Mouse (Mus musculus) neural tube, embryonic 13.5 days (tissue): Measurements from ENCODE around the gene Pde2a. TPM values are rescaled to one million over a fixed set of nuclear protein-coding genes. Genes with fewer than 3 reads are reported as not detected.

ENCODE experiments used
- ATAC-seq: fragments of 200-750 bp; cut with Nextera tagmentation; 2 replicates; pipeline ENCODE4 v1.8.0; 2017; ENCODE audit warnings: low read depth, mild to moderate bottlenecking, moderate TSS enrichment, moderate library complexity
- H3K27ac ChIP-seq: fragments of 300-500 bp; sonication (generic); replicated peaks from 2 replicates; pipeline ENCODE4 v1.5.1; 2015; ENCODE audit warnings: moderate library complexity, mild to moderate bottlenecking, inconsistent platforms
- H3K27me3 ChIP-seq: fragments of 300-500 bp; sonication (generic); 2 replicates; pipeline ENCODE4 v1.6.1; 2015; ENCODE audit warnings: mild to moderate bottlenecking, inconsistent platforms
- H3K36me3 ChIP-seq: fragments of 300-500 bp; sonication (generic); 2 replicates; pipeline ENCODE4 v1.6.1; 2015; ENCODE audit warnings: mild to moderate bottlenecking, inconsistent platforms
- H3K4me1 ChIP-seq: fragments of 300-500 bp; sonication (generic); replicated peaks from 2 replicates; pipeline ENCODE4 v1.6.1; 2015; ENCODE audit warnings: inconsistent platforms
- H3K4me2 ChIP-seq: fragments of 300-500 bp; sonication (generic); 2 replicates; pipeline ENCODE4 v1.6.1; 2015; ENCODE audit warnings: inconsistent platforms, mild to moderate bottlenecking, moderate library complexity
- H3K4me3 ChIP-seq: fragments of 300-500 bp; sonication (generic); 2 replicates; pipeline ENCODE4 v1.5.1; 2015; ENCODE audit warnings: mild to moderate bottlenecking, inconsistent platforms
- H3K9ac ChIP-seq: fragments of 300-500 bp; sonication (generic); 2 replicates; pipeline ENCODE4 v1.6.1; 2015; ENCODE audit warnings: moderate library complexity, mild to moderate bottlenecking, inconsistent platforms
- H3K9me3 ChIP-seq: fragments of 300-500 bp; sonication (generic); 2 replicates; pipeline ENCODE4 v1.6.1; 2016; ENCODE audit warnings: inconsistent platforms
- WGBS: fragments of 180-500 bp; shearing (Covaris S2); methylation state at CpG from one replicate; pipeline ENCODE4 v1.1.7; 2015; 5-methylcytosine and 5-hydroxymethylcytosine counted together
- polyA plus RNA-seq: library from polyadenylated mRNA; unstranded; fragments of >200 nt; fragmentation: Nextera tagmentation; extraction: Ambion mirVana; gene quantifications from 2 replicates; pipeline ENCODE4 v1.2.1, GENCODE M21; 2015

Pde2a gene
- polyA plus RNA-seq, 1 experiment from 2014 or later, result 43.6 TPM

DNA sequence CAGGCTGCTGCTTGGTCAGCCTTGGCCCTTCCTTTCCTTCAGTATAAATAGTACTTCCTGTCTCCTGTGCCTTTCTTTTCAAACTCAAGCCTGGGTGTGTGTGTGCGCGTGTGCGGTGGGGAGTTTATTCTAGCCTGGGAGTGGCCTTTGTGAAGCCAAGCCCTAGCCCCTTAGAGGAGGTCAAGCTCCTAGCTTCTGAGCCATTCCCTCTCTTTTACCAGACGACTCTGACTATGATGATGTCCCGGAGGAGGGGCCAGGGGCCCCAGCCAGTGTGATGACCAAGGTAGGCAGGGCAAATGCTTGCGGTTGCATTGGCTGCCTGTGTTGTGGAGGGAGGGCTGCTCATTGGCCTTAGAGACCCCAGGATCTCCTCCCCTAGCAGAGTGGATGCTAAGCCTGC, 36.2 kb upstream of the Pde2a start:
- no peak overlapping the region for H3K4me2 ChIP-seq
- no peaks in the 10 kb centered on the region for H3K36me3 ChIP-seq
- H3K27ac ChIP-seq, result no peak overlapping the region
- H3K9ac ChIP-seq, result no peak overlapping the region
- ATAC-seq, result no peak
- 51% methylated on average over 6 of the region's 6 CpGs for WGBS
- H3K27me3 ChIP-seq, result no peaks in the 10 kb centered on the region
- no peaks in the 10 kb centered on the region for H3K4me1 ChIP-seq
- H3K4me3 ChIP-seq, result no peak overlapping the region
- no peaks in the 10 kb centered on the region for H3K9me3 ChIP-seq

DNA sequence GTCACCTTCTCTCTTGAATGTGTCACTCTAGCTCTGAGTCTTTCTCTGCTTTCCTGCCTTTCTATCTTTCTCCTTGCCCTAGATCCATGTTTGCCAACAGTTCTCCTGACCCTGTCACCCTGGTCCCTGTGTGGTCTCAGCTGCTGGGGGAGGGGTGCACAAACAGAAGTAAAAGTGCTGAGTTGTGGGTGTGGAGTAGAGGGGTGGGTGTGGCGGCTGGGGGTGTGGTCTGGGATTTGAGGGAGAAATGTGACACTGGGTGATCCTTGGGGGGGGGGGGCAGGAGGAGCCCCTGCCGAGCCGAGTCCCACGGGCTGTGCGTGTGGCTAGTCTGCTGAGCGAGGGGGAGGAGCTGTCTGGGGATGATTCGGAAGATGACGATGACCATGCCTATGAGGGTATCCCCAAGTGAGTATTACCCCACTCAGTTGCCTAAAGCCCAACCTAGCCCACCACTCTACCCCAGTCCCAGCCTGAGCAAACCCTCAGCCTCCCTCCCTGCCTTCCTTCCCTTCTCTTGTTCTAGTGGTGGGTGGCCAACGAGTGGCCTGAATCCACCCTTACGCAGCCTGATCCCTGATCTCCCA, 35.5 kb upstream of the Pde2a start:
- Histone ChIP-seq H3K4me3 (no peak overlapping the region), H3K9me3 (no peaks in the 10 kb centered on the region), H3K36me3 (no peaks in the 10 kb centered on the region), H3K27me3 (no peaks in the 10 kb centered on the region), H3K4me1 (0 out of 2 replicates have a peak, but pooled peaks cover 5% of the 10 kb centered on the region), H3K4me2 (no peak overlapping the region), H3K27ac (no peak overlapping the region), H3K9ac (no peak overlapping the region)
- WGBS, result 69% methylated on average over 10 of the region's 10 CpGs
- no peak for ATAC-seq

DNA sequence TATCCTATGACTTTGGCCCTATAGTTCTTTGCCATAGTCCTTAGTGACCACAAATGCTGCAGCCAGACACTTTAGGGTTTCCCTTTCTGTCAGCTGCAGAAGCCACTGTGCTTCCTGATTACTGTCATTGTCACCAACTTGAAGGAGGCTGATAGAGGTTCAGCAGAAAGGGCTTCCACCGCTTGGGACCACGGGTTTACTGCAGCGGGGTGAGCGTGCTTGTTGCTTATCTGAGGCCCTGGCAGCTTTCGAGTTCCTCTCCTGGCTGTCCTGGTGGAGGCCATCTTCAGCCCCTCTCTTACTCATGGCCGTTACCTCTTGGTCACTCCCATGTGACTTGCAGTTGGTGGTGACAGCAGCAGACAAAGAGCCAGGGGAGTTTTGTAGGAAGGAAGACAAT, 32.2 kb upstream of the Pde2a start:
- no peak overlapping the region for H3K4me2 ChIP-seq
- H3K27ac ChIP-seq, result no peak overlapping the region
- peaks cover 25% of the 10 kb centered on the region for H3K4me1 ChIP-seq
- ATAC-seq, result no peak
- H3K9ac ChIP-seq, result no peak overlapping the region
- no peak overlapping the region for H3K4me3 ChIP-seq
- H3K36me3 ChIP-seq, result no peaks in the 10 kb centered on the region
- no peaks in the 10 kb centered on the region for H3K27me3 ChIP-seq
- 92% methylated on average over 6 of the region's 6 CpGs for WGBS
- H3K9me3 ChIP-seq, result no peaks in the 10 kb centered on the region

DNA sequence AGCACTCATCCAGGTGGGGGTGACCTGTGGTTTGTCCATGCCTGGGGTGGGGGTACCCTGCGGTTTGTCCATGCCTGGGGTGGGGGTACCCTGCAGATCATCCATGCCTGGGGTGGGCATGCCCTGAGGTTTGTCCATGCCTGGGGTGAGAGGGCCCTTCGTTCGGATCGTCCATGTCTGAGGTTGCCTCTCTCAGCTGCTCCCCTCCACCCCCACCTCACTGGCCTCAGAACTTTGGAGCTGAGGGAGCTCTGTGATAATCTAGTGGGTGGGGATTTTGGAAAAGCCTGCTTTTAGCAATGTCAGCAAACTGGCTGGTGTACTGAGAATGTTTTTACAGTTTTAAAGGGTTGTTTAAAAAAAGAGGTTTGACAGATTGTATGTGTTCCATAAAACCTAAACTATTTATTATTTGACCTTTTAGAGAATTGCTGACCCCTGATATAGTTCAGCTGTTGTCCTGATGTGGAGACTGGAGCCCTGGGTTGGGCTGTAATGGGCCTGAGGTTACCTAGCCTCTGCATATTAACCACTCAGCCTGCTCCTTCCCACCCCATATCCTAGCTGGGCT, 29.5 kb upstream of the Pde2a start:
- 82% methylated on average over 4 of the region's 4 CpGs for WGBS
- H3K4me2 ChIP-seq, result no peak overlapping the region
- H3K9ac ChIP-seq, result no peak overlapping the region
- no peak overlapping the region for H3K27ac ChIP-seq
- no peak for ATAC-seq
- no peak overlapping the region for H3K4me3 ChIP-seq
- H3K36me3 ChIP-seq, result no peaks in the 10 kb centered on the region
- H3K27me3 ChIP-seq, result no peaks in the 10 kb centered on the region
- peaks cover 30% of the 10 kb centered on the region for H3K4me1 ChIP-seq
- no peaks in the 10 kb centered on the region for H3K9me3 ChIP-seq

DNA sequence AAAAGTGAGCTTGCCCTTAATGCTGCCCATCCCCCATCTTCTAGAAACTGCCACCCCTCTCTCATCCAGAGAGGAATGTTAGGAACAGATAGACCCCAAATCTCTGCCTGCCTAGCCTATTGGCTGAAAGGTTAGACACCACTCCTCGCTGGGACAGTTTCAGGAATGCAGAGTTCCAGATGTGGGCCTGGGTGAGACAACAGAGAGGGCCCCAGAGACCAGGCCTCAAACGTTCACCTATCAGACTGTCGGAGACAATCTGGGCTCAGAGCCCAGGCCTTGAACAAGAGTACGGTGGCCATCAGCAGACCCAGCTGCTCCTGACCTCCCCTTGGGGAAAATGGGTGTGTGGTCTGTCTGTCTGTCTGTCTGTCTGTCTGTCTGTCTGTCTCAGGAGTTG, 28.5 kb upstream of the Pde2a start:
- no peaks in the 10 kb centered on the region for H3K36me3 ChIP-seq
- 49% methylated on average over 4 of the region's 4 CpGs for WGBS
- no peak overlapping the region for H3K9ac ChIP-seq
- no peak overlapping the region for H3K4me3 ChIP-seq
- no peaks in the 10 kb centered on the region for H3K9me3 ChIP-seq
- H3K27me3 ChIP-seq, result no peaks in the 10 kb centered on the region
- no peak for ATAC-seq
- no peak overlapping the region for H3K4me2 ChIP-seq
- H3K4me1 ChIP-seq, result peaks cover 30% of the 10 kb centered on the region
- peak overlapping the region; percentile 73 for H3K27ac ChIP-seq

DNA sequence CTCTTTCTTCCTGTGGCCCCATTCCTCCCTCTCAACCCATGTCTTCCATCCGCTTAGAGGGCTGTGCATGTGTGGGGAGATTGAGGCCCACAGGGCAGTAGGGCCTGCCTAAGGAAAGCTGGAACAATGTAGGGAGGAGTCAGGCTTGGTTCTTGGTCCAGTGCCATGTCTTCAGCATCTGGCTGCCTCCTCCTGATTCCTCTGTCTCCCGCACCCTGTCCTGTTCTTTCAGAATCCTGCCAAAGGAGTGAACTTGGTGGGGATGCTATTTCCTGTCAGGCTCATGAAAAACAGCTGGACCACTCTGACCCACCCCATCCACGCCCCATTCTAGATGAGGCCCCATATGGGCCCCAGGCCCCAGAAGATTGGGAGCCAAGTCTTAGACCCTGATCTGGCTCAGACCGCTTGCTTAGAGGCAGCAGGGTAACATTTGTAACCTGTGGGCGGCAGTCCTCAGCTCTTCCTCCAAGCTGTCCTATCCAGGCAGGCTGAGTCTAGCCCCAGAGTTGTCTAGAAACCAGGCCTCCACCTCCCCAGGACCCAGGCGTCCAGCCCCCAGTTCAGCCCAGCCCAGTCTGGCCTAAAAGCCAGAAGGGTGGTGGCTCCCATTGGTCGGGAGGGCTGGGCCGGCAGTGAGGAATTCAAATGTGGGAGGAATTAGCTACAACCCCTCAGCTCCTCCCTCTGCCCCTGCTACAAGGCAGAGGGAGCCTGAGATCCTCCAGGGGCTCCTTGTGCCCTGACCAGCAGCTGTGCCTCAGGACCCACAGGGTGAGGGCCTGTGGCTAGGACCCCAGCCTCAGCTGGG, 27.6 kb upstream of the Pde2a start:
- H3K9me3 ChIP-seq, result no peaks in the 10 kb centered on the region
- 0 out of 2 replicates have a peak overlapping the region, but pooled peaks have one; percentile 17 for H3K4me2 ChIP-seq
- peak overlapping the region; percentile 73 for H3K27ac ChIP-seq
- H3K27me3 ChIP-seq, result no peaks in the 10 kb centered on the region
- WGBS, result 43% methylated on average over 8 of the region's 8 CpGs
- H3K36me3 ChIP-seq, result no peaks in the 10 kb centered on the region
- H3K4me3 ChIP-seq, result no peak overlapping the region
- no peak; the same call in 1 of the 2 replicates for ATAC-seq
- peaks cover 30% of the 10 kb centered on the region for H3K4me1 ChIP-seq
- H3K9ac ChIP-seq, result no peak overlapping the region

DNA sequence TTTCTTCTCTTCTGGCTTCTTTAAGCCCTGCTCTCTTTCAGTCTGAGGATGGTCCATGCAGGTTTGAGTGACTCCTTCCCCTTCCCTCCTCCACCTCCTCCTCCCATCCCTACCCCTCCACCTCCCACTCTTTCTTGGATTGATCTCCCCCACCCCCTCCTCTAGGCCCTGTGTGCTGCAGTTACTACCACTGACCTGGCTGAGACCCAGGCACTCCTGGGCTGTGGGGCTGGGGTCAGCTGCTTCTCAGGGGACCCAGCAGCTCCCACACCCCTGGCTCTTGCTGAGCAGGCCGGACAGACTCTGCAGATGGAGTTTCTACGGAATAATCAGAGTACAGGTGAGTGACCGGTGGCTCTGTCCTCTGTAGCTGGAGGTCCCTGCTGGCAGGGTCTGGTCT, 26.9 kb upstream of the Pde2a start:
- no peak for ATAC-seq
- Histone ChIP-seq H3K9ac (no peak overlapping the region), H3K27ac (no peak overlapping the region), H3K27me3 (no peaks in the 10 kb centered on the region), H3K4me3 (no peak overlapping the region), H3K4me1 (peaks cover 30% of the 10 kb centered on the region), H3K4me2 (0 out of 2 replicates have a peak overlapping the region, but pooled peaks have one; percentile 17), H3K9me3 (no peaks in the 10 kb centered on the region), H3K36me3 (no peaks in the 10 kb centered on the region)
- 74% methylated on average over 3 of the region's 3 CpGs for WGBS

DNA sequence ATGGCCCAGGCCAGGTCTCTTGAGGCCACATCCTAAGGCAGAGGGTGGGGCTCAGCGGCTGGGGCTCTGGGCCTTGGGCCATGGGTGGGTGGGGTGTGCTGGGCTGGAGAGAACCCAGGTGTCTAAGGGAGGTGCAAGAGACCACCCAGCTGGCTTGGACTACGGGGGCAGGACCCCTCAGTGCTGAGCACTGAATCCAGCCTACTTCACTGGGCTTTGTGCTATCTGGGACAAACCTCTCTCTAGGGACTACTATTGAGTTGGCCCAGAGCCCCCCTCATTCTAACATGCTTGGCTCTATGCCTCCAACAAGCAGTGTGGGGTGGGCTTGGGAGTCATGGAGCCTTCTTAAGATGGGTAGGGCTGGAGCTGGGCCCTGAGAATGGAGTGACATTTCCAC, 26.0 kb upstream of the Pde2a start:
- Histone ChIP-seq H3K27ac (no peak overlapping the region), H3K4me2 (0 out of 2 replicates have a peak overlapping the region, but pooled peaks have one; percentile 17), H3K4me1 (peaks cover 29% of the 10 kb centered on the region), H3K9me3 (no peaks in the 10 kb centered on the region), H3K9ac (no peak overlapping the region), H3K27me3 (no peaks in the 10 kb centered on the region), H3K4me3 (no peak overlapping the region), H3K36me3 (no peaks in the 10 kb centered on the region)
- no peak for ATAC-seq
- 74% methylated on average over 2 of the region's 2 CpGs for WGBS

DNA sequence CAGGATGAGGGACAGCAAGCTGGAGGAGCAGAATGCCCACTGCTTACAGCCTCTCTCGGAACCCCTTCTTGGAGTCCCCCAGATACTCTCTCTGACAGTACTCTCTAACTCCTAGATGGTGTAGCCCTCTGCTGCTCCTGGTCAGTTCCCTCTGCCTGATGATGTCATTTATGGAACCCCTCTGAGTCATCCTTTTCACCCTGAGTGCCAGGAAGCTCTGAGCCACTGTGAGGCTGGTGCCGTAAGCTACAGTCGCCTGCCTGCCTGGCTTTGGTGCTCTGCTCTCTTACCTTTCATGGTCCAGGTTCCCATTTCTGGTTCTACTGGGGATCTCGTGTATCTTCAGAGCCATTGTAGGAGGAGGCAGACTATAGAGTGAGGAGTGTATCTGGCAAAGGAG, 24.3 kb upstream of the Pde2a start:
- WGBS, result 87% methylated on average over 4 of the region's 4 CpGs

DNA sequence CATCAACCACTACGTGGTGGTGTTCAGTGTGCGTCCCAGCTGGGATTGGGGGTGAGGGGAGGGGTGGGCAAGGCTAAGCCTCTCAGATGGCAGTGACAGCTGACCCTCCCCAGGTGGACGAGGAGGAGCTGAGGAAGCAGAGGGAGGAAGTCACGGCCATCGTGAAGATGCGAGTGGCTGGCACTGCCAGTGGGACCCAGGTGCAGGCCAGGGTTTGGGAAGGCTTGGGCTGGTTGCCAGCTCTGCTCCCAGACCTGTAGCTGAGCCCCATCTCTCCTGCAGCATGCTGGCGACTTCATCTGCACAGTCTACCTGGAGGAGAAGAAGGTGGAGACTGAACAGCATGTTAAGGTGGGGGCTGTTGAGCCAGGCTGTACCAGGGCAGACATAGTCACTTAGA, 20.0 kb upstream of the Pde2a start:
- WGBS, result 82% methylated on average over 7 of the region's 7 CpGs
- H3K4me3 ChIP-seq, result no peak overlapping the region
- H3K4me2 ChIP-seq, result no peak overlapping the region
- no peaks in the 10 kb centered on the region for H3K36me3 ChIP-seq
- H3K27ac ChIP-seq, result no peak overlapping the region
- H3K9ac ChIP-seq, result no peak overlapping the region
- H3K27me3 ChIP-seq, result no peaks in the 10 kb centered on the region
- ATAC-seq, result no peak
- H3K9me3 ChIP-seq, result no peaks in the 10 kb centered on the region
- H3K4me1 ChIP-seq, result no peaks in the 10 kb centered on the region

More for the DNA sequence above, 24.3 kb upstream of the Pde2a start:
- Histone ChIP-seq H3K9me3 (no peaks in the 10 kb centered on the region), H3K4me3 (no peak overlapping the region), H3K4me2 (no peak overlapping the region), H3K4me1 (peaks cover 25% of the 10 kb centered on the region), H3K9ac (no peak overlapping the region), H3K27me3 (no peaks in the 10 kb centered on the region), H3K27ac (no peak overlapping the region), H3K36me3 (no peaks in the 10 kb centered on the region)
- ATAC-seq, result no peak

DNA sequence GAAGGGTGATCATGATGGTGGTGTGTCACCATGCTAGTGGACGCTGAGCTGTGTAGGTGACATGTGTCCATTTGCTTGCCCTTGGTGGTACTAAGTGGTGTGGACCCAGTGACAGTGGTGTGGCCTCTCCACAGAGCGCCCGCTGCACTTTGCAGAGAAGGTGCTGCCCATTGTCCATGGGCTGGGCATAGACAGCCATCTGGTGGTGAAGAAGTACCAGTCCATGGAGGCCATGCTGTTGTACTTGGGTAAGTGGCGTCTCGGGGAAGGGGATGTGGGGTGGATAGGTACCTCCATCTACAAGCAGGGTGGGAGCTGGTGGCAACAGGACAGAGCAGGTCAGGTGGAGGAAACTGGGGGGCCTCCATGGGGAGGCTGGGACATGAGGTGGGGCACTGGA, 17.7 kb upstream of the Pde2a start:
- Histone ChIP-seq H3K9me3 (no peaks in the 10 kb centered on the region), H3K4me2 (no peak overlapping the region), H3K27me3 (no peaks in the 10 kb centered on the region), H3K27ac (no peak overlapping the region), H3K36me3 (no peaks in the 10 kb centered on the region), H3K4me1 (no peaks in the 10 kb centered on the region), H3K9ac (no peak overlapping the region), H3K4me3 (no peak overlapping the region)
- no peak for ATAC-seq
- 90% methylated on average over 5 of the region's 5 CpGs for WGBS

DNA sequence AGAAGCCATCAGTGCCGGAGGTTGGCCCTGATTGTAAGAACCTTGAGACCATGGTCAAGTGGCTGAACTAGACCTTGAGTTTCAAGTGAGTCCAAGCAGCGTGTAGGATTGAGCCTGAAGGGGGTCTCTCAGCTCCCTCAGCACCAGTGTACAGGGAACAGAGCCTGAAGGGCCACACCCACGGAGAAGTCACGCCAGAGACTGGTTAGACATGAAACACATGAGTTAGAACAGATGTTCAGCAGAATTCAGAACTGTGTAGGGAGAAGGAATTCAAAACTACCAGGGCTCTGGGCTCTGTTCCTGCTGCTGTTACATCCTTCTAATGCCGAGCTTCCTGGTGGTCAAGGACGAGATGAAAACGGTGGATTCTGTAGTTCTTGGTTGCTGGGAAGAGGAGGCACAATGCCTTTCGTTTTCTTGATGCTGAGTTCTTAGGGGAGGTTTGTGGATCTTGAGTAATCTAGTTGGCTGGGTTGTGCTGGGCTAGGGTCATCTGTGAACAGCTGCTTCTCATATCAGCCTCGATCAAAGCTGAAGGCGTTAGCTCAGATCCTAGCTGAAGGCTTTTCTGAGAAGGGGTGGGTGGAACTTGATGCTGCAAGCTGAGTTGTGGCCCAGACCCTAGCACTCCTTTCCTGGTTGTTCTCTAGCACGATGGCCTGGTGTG, 11.1 kb upstream of the Pde2a start, which contains the start of gene Gm45837:
TSS of gene Gm45837 (plus strand) at position 620 of the 670 bp plus-strand sequence.
- Histone ChIP-seq H3K36me3 (no peaks in the 10 kb centered on the region), H3K9ac (no peak within 1 kb of the TSS), H3K4me1 (peaks cover 13% of the 10 kb centered on the region), H3K4me3 (no peak within 1 kb of the TSS), H3K9me3 (no peaks in the 10 kb centered on the region), H3K27me3 (no peaks in the 10 kb centered on the region), H3K27ac (no peak within 1 kb of the TSS), H3K4me2 (no peak within 1 kb of the TSS)
- ATAC-seq, result no peak
- WGBS, result 83% methylated on average over 11 of the region's 11 CpGs
